ENCODE assay signal across 8 mouse cellular contexts in genomic region chr2:144009551-144010281, GRCm38 (mm10). TPM values are rescaled to one million over a fixed set of nuclear protein-coding genes. Genes with fewer than 3 reads are reported as not detected.
DNase-seq lines count a peak whose midpoint lies in the region; ATAC-seq and TF ChIP-seq lines count a peak whose summit lies in the region.

No protein-coding gene starts in this region.

- peak overlapping the region; percentile 81 for H3K4me2 ChIP-seq in heart, embryonic 12.5 days
- H3K4me2 ChIP-seq in kidney, embryonic 14.5 days (replicated peaks; ENCODE audit: low read depth, low read length) = peak overlapping the region; percentile 71
- H3K4me2 ChIP-seq in lung, embryonic 16.5 days (ENCODE audit: low read depth, low read length) = peak overlapping the region; percentile 63

- H3K36me3 ChIP-seq in heart, embryonic 12.5 days = peaks cover 11% of the 10 kb centered on the region
- H3K36me3 ChIP-seq in kidney, embryonic 14.5 days (ENCODE audit: control insufficient read depth, insufficient read depth, low read length) = peaks cover 6% of the 10 kb centered on the region; the same call in 1 of the 2 replicates
- no peaks in the 10 kb centered on the region for H3K36me3 ChIP-seq in lung, embryonic 16.5 days (ENCODE audit: control insufficient read depth, insufficient read depth, low read length)

- peaks cover 45% of the 10 kb centered on the region for H3K4me1 ChIP-seq in heart, embryonic 12.5 days (replicated peaks)
- peaks cover 32% of the 10 kb centered on the region for H3K4me1 ChIP-seq in kidney, embryonic 14.5 days (ENCODE audit: control insufficient read depth, insufficient read depth, low read length)
- peaks cover 38% of the 10 kb centered on the region for H3K4me1 ChIP-seq in lung, embryonic 16.5 days (replicated peaks; ENCODE audit: control insufficient read depth, insufficient read depth, low read length)
- peaks cover 9% of the 10 kb centered on the region for H3K4me1 ChIP-seq in olfactory bulb, adult 2 months (ENCODE audit: control insufficient read depth, insufficient read depth, low read length)

- no peak for TF ChIP-seq CTCF in olfactory bulb, adult 2 months (IDR thresholded peaks at IDR 0.05; ENCODE audit: insufficient read depth, low read depth, low read length)

- peak overlapping the region; percentile 97 for H3K4me3 ChIP-seq in heart, embryonic 12.5 days
- peak overlapping the region; percentile 94 for H3K4me3 ChIP-seq in kidney, embryonic 14.5 days (ENCODE audit: low read length)
- H3K4me3 ChIP-seq in lung, embryonic 16.5 days (ENCODE audit: low read length) = peak overlapping the region; percentile 80
- peak overlapping the region; percentile 85 for H3K4me3 ChIP-seq in olfactory bulb, adult 2 months (ENCODE audit: insufficient read depth, low read depth, low read length)

- ATAC-seq in CD4-positive, CD25-positive, alpha-beta regulatory T cell, adult 4 months = peak; percentile 7
- no peak for ATAC-seq in heart, embryonic 12.5 days (ENCODE audit: insufficient number of reproducible peaks, low FRiP score)
- peak; percentile 2 for ATAC-seq in kidney, embryonic 14.5 days (ENCODE audit: low FRiP score, low TSS enrichment)
- ATAC-seq in lung, embryonic 16.5 days (ENCODE audit: low read depth) = peak; percentile 13; the same call in 1 of the 2 replicates

- 2% methylated on average over 30 of the region's 30 CpGs for WGBS in heart, embryonic 12.5 days
- WGBS in kidney, embryonic 14.5 days = 2% methylated on average over 30 of the region's 30 CpGs
- 1% methylated on average over 30 of the region's 30 CpGs for WGBS in lung, embryonic 16.5 days
- 16% methylated on average over 26 of the region's 30 CpGs for WGBS in olfactory bulb, adult 2 months

- no peaks in the 10 kb centered on the region for H3K27me3 ChIP-seq in heart, embryonic 12.5 days (replicated peaks)
- H3K27me3 ChIP-seq in kidney, embryonic 14.5 days (ENCODE audit: control insufficient read depth, insufficient read depth, low read length) = no peaks in the 10 kb centered on the region
- H3K27me3 ChIP-seq in lung, embryonic 16.5 days (ENCODE audit: control insufficient read depth, insufficient read depth, low read depth, low read length) = no peaks in the 10 kb centered on the region

- peak overlapping the region; percentile 95 for H3K27ac ChIP-seq in heart, embryonic 12.5 days (ENCODE audit: poor library complexity, severe bottlenecking)
- H3K27ac ChIP-seq in kidney, embryonic 14.5 days (ENCODE audit: low read depth, low read length) = peak overlapping the region; percentile 97
- peak overlapping the region; percentile 94 for H3K27ac ChIP-seq in lung, embryonic 16.5 days (ENCODE audit: low read length)
- H3K27ac ChIP-seq in olfactory bulb, adult 2 months (ENCODE audit: insufficient read depth, low read depth, low read length) = no peak overlapping the region

- no peak for TF ChIP-seq POLR2A in olfactory bulb, adult 2 months (IDR thresholded peaks at IDR 0.05; ENCODE audit: insufficient read depth, low read depth, low read length)

- peak; percentile 17 for DNase-seq in MN1 (ENCODE audit: low spot score)
- peak; percentile 10 for DNase-seq in embryo, embryonic 11 days
- DNase-seq in right cerebral cortex, adult 18-20 months = no peak

- no peaks in the 10 kb centered on the region for H3K9me3 ChIP-seq in heart, embryonic 12.5 days (replicated peaks)
- H3K9me3 ChIP-seq in kidney, embryonic 14.5 days (ENCODE audit: control insufficient read depth, low read length) = no peaks in the 10 kb centered on the region
- no peaks in the 10 kb centered on the region for H3K9me3 ChIP-seq in lung, embryonic 16.5 days (ENCODE audit: control insufficient read depth, low read length)

- peak overlapping the region; percentile 97 for H3K9ac ChIP-seq in heart, embryonic 12.5 days
- peak overlapping the region; percentile 97 for H3K9ac ChIP-seq in kidney, embryonic 14.5 days (ENCODE audit: low read depth, low read length)
- peak overlapping the region; percentile 95 for H3K9ac ChIP-seq in lung, embryonic 16.5 days (ENCODE audit: low read length)

RNA-seq across cellular contexts. Expression of gene Rrbp1, which starts 1.3 kb away (rescaled TPM):
- 10 to 100 TPM; 35.6 to 47.4 TPM for polyA plus RNA-seq in CD4-positive, CD25-positive, alpha-beta regulatory T cell, adult 4 months (2017; shearing (Covaris generic))
- polyA plus RNA-seq in heart, embryonic 12.5 days (2016; fragmentation: Nextera tagmentation; extraction: Ambion mirVana) = 54.8 and 55.0 TPM in 2 replicates
- 95.4 and 97.1 TPM in 2 replicates for polyA plus RNA-seq in kidney, embryonic 14.5 days (2014; fragmentation: Nextera tagmentation; extraction: Ambion mirVana)
- polyA plus RNA-seq in lung, embryonic 16.5 days (2015; fragmentation: Nextera tagmentation; extraction: Ambion mirVana) = 78.3 and 80.8 TPM in 2 replicates
- polyA plus RNA-seq in olfactory bulb, adult 2 months (2012; ENCODE audit: insufficient read depth, insufficient read length, low replicate concordance, missing spikeins) = 180 TPM in 1 of 2 replicates, not detected in the other

RNA-seq across cellular contexts. Expression of gene Banf2, which starts 23.1 kb away (rescaled TPM):
- polyA plus RNA-seq in CD4-positive, CD25-positive, alpha-beta regulatory T cell, adult 4 months (2017; shearing (Covaris generic)) = not detected
- polyA plus RNA-seq in heart, embryonic 12.5 days (2016; fragmentation: Nextera tagmentation; extraction: Ambion mirVana) = not detected in 2 replicates
- not detected in 2 replicates for polyA plus RNA-seq in kidney, embryonic 14.5 days (2014; fragmentation: Nextera tagmentation; extraction: Ambion mirVana)
- polyA plus RNA-seq in lung, embryonic 16.5 days (2015; fragmentation: Nextera tagmentation; extraction: Ambion mirVana) = not detected in 2 replicates
- polyA plus RNA-seq in olfactory bulb, adult 2 months (2012; ENCODE audit: insufficient read depth, insufficient read length, low replicate concordance, missing spikeins) = not detected in 2 replicates
